Mouse (Mus musculus) stomach, postnatal 0 days (tissue): ENCODE measurements around the gene Nuak2.

Experiments
- CTCF ChIP-seq: IDR thresholded peaks from 2 replicates; pipeline ENCODE4 v1.5.1; 2016; ENCODE audit warnings: antibody characterized with exemption, low read depth, mild to moderate bottlenecking, moderate library complexity
- EP300 ChIP-seq: optimal IDR thresholded peaks from 2 replicates; pipeline ENCODE3; 2016; ENCODE audit warnings: antibody characterized with exemption

GRCm38 (mm10) chr1:132354234-132354633 is 38.3 kb downstream of the Nuak2 start:
- TF ChIP-seq EP300: no peak
- no peak for TF ChIP-seq CTCF
